Comparison of ENCODE assay signal across 30 mouse cellular contexts in genomic region chr2:167571442-167572220, GRCm38 (mm10). TPM values are rescaled to one million over a fixed set of nuclear protein-coding genes. Genes with fewer than 3 reads are reported as not detected.
DNase-seq lines count a peak whose midpoint lies in the region; ATAC-seq lines count a peak whose summit lies in the region.
"Had no signal": no experiment of that assay in that cellular context is flagged by ENCODE, and none has a peak within 500 bp of the region (broad histone marks: within the 10 kb centered on the region; RNA-seq: fewer than 3 reads in every experiment).

No protein-coding gene starts in this region.

- DNase-seq in heart, adult 11 months = peak; percentile 93
- DNase-seq in lung, postnatal 14 days = no peak
- DNase-seq in embryonic facial prominence, embryonic 10.5 days (ENCODE audit: low spot score) = no peak
- DNase-seq in limb, embryonic 11.5 days (ENCODE audit: low spot score) = no peak
- DNase-seq in ovary, postnatal 36 days (ENCODE audit: low spot score) = no peak
- no peak for DNase-seq in right cerebral cortex, adult 2 months (ENCODE audit: low spot score in 2 of 2)
- DNase-seq: adrenal gland, postnatal 10 days; cerebellum, adult 8-10 months; cerebellum, postnatal 36 days; embryo, embryonic 11 days; heart, postnatal 36 days; kidney, adult 11 months; kidney, postnatal 14 days; liver; lung, adult 2 months; right cerebral cortex, adult 18-20 months; right cerebral cortex, postnatal 4 days; thymus, adult 2 months; thymus, postnatal 36 days had no signal

- no peaks in the 10 kb centered on the region for H3K9me3 ChIP-seq in heart, embryonic 11.5 days (replicated peaks; ENCODE audit: control insufficient read depth, low read length)
- no peaks in the 10 kb centered on the region for H3K9me3 ChIP-seq in lung, embryonic 16.5 days (ENCODE audit: control insufficient read depth, low read length)
- no peaks in the 10 kb centered on the region for H3K9me3 ChIP-seq in embryonic facial prominence, embryonic 10.5 days
- H3K9me3 ChIP-seq in limb, embryonic 11.5 days (ENCODE audit: control insufficient read depth, low read length) = no peaks in the 10 kb centered on the region
- H3K9me3 ChIP-seq: G1E had no signal

- H3K27ac ChIP-seq in heart, embryonic 11.5 days (ENCODE audit: low read depth, low read length) = no peak overlapping the region
- H3K27ac ChIP-seq in lung, embryonic 16.5 days (ENCODE audit: low read length) = peak overlapping the region; percentile 93
- peak overlapping the region; percentile 1; the same call in 1 of the 2 replicates for H3K27ac ChIP-seq in embryonic facial prominence, embryonic 10.5 days (replicated peaks)
- 0 out of 2 replicates have a peak overlapping the region, but pooled peaks have one; percentile 10 for H3K27ac ChIP-seq in limb, embryonic 11.5 days (replicated peaks; ENCODE audit: low read depth, low read length)
- H3K27ac ChIP-seq: hindbrain, embryonic 14.5 days; liver, embryonic 14.5 days; stomach, postnatal 0 days had no signal

- H3K9ac ChIP-seq in heart, embryonic 11.5 days (ENCODE audit: low read depth, low read length) = no peak overlapping the region
- H3K9ac ChIP-seq in lung, embryonic 16.5 days (ENCODE audit: low read length) = peak overlapping the region; percentile 13; the same call in 1 of the 2 replicates
- no peak overlapping the region for H3K9ac ChIP-seq in limb, embryonic 11.5 days (ENCODE audit: low read length)
- H3K9ac ChIP-seq: hindbrain, embryonic 14.5 days; liver, embryonic 14.5 days had no signal

- H3K27me3 ChIP-seq in heart, embryonic 11.5 days (ENCODE audit: control insufficient read depth, insufficient read depth, low read length) = no peaks in the 10 kb centered on the region
- H3K27me3 ChIP-seq in lung, embryonic 16.5 days (ENCODE audit: control insufficient read depth, insufficient read depth, low read depth, low read length) = no peaks in the 10 kb centered on the region
- no peaks in the 10 kb centered on the region for H3K27me3 ChIP-seq in embryonic facial prominence, embryonic 10.5 days (replicated peaks; ENCODE audit: low read depth, poor library complexity, severe bottlenecking)
- H3K27me3 ChIP-seq in limb, embryonic 11.5 days (ENCODE audit: control insufficient read depth, insufficient read depth, low read length) = no peaks in the 10 kb centered on the region

- H3K4me1 ChIP-seq in heart, embryonic 11.5 days (ENCODE audit: control insufficient read depth, insufficient read depth, low read length) = peaks cover 4% of the 10 kb centered on the region; the same call in 1 of the 2 replicates
- peaks cover 19% of the 10 kb centered on the region for H3K4me1 ChIP-seq in lung, embryonic 16.5 days (replicated peaks; ENCODE audit: control insufficient read depth, insufficient read depth, low read length)
- H3K4me1 ChIP-seq in embryonic facial prominence, embryonic 10.5 days = peaks cover 56% of the 10 kb centered on the region
- H3K4me1 ChIP-seq in limb, embryonic 11.5 days (ENCODE audit: control insufficient read depth, insufficient read depth, low read length) = peaks cover 11% of the 10 kb centered on the region

- H3K4me3 ChIP-seq in heart, embryonic 11.5 days (ENCODE audit: low read depth, low read length) = no peak overlapping the region
- H3K4me3 ChIP-seq in lung, embryonic 16.5 days (ENCODE audit: low read length) = no peak overlapping the region
- H3K4me3 ChIP-seq in embryonic facial prominence, embryonic 10.5 days = no peak overlapping the region
- no peak overlapping the region for H3K4me3 ChIP-seq in limb, embryonic 11.5 days (ENCODE audit: low read depth, low read length)

- ATAC-seq in heart, embryonic 11.5 days (replicated peaks; ENCODE audit: insufficient number of reproducible peaks, low FRiP score, low TSS enrichment) = no peak
- no peak for ATAC-seq in lung, embryonic 16.5 days (ENCODE audit: low read depth)
- no peak for ATAC-seq in limb, embryonic 11.5 days (ENCODE audit: insufficient number of reproducible peaks, low FRiP score, low TSS enrichment, low read depth)
- ATAC-seq: CD4-positive, CD25-positive, alpha-beta regulatory T cell, adult 4 months; forebrain, embryonic 14.5 days; inflammation-experienced regulatory T-cells, adult 6 months; midbrain, embryonic 16.5 days had no signal

- no peaks in the 10 kb centered on the region for H3K36me3 ChIP-seq in heart, embryonic 11.5 days (ENCODE audit: control insufficient read depth, insufficient read depth, low read length)
- H3K36me3 ChIP-seq in lung, embryonic 16.5 days (ENCODE audit: control insufficient read depth, insufficient read depth, low read length) = no peaks in the 10 kb centered on the region
- H3K36me3 ChIP-seq in embryonic facial prominence, embryonic 10.5 days (replicated peaks) = no peaks in the 10 kb centered on the region
- H3K36me3 ChIP-seq in limb, embryonic 11.5 days (ENCODE audit: control insufficient read depth, insufficient read depth, low read length) = no peaks in the 10 kb centered on the region
- H3K36me3 ChIP-seq: G1E had no signal

- no peak overlapping the region for H3K4me2 ChIP-seq in heart, embryonic 11.5 days
- H3K4me2 ChIP-seq in lung, embryonic 16.5 days (ENCODE audit: low read depth, low read length) = no peak overlapping the region
- no peak overlapping the region for H3K4me2 ChIP-seq in limb, embryonic 11.5 days (ENCODE audit: low read depth, severe bottlenecking)
- H3K4me2 ChIP-seq: hindbrain, embryonic 14.5 days; midbrain, embryonic 11.5 days had no signal

- WGBS in heart, embryonic 11.5 days (ENCODE audit: insufficient replicate concordance) = 77% methylated on average over 18 of the region's 18 CpGs
- WGBS in lung, embryonic 16.5 days = 72% methylated on average over 18 of the region's 18 CpGs
- 87% methylated on average over 18 of the region's 18 CpGs for WGBS in embryonic facial prominence, embryonic 10.5 days
- 83% methylated on average over 18 of the region's 18 CpGs for WGBS in limb, embryonic 11.5 days

RNA-seq across cellular contexts. Expression of gene Snai1, which starts 33.6 kb away (rescaled TPM):
- polyA plus RNA-seq in heart, embryonic 11.5 days (2014; fragmentation: Nextera tagmentation; extraction: Ambion mirVana) = 21.1 and 23.1 TPM in 2 replicates
- polyA plus RNA-seq in lung, embryonic 16.5 days (2015; fragmentation: Nextera tagmentation; extraction: Ambion mirVana) = 120 and 130 TPM in 2 replicates
- polyA plus RNA-seq in embryonic facial prominence, embryonic 10.5 days (2016; fragmentation: Nextera tagmentation; extraction: Ambion mirVana) = 86.3 and 93.8 TPM in 2 replicates
- polyA plus RNA-seq in limb, embryonic 11.5 days (2014; fragmentation: Nextera tagmentation; extraction: Ambion mirVana) = 102 and 104 TPM in 2 replicates
- polyA plus RNA-seq: G1E; inflammation-experienced regulatory T-cells, adult 6 months had no signal
